Mouse (Mus musculus): ENCODE measurements around the gene Trank1. TPM values are rescaled to one million over a fixed set of nuclear protein-coding genes. Genes with fewer than 3 reads are reported as not detected.

Gene Trank1
- polyA plus RNA-seq, 1 experiment from 2014 or later: 1.3 TPM

GRCm38 (mm10) chr9:111440446-111440845 lies 128.9 kb downstream of the Trank1 start:
- Histone ChIP-seq H3K9me3 (replicated peaks) (no peaks in the 10 kb centered on the region), H3K9ac (no peak overlapping the region), H3K4me1 (peaks cover 7% of the 10 kb centered on the region; the same call in 1 of the 2 replicates), H3K27me3 (peaks cover 35% of the 10 kb centered on the region), H3K36me3 (no peaks in the 10 kb centered on the region), H3K27ac (no peak overlapping the region), H3K4me2 (replicated peaks) (no peak overlapping the region), H3K4me3 (no peak overlapping the region)
- no peak for ATAC-seq (ENCODE audit: low FRiP score)
- WGBS: 79% methylated on average over 6 of the region's 6 CpGs

- 89% methylated on average over 2 of the region's 2 CpGs for WGBS
Measured at GRCm38 (mm10) chr9:111441151-111441550, 129.6 kb downstream of the Trank1 start.

More at GRCm38 (mm10) chr9:111441151-111441550, 129.6 kb downstream of the Trank1 start:
- Histone ChIP-seq H3K9ac (no peak overlapping the region), H3K36me3 (no peaks in the 10 kb centered on the region), H3K27me3 (peaks cover 35% of the 10 kb centered on the region), H3K9me3 (replicated peaks) (no peaks in the 10 kb centered on the region), H3K4me3 (no peak overlapping the region), H3K27ac (no peak overlapping the region), H3K4me2 (replicated peaks) (no peak overlapping the region), H3K4me1 (peaks cover 7% of the 10 kb centered on the region; the same call in 1 of the 2 replicates)
- ATAC-seq (ENCODE audit: low FRiP score): no peak

Other genes starting within 250 kb of the Trank1 start
- gene Lrrfip2, start 194.1 kb upstream of the Trank1 start, polyA plus RNA-seq (2016; fragmentation: Nextera tagmentation; extraction: Ambion mirVana): 50.5 and 53.7 TPM in 2 replicates
- 39.2 and 39.4 TPM in 2 replicates for gene Mlh1, start 39.9 kb upstream of the Trank1 start, polyA plus RNA-seq (2016; fragmentation: Nextera tagmentation; extraction: Ambion mirVana)
- 49.0 and 51.7 TPM in 2 replicates for gene Epm2aip1, start 39.8 kb upstream of the Trank1 start, polyA plus RNA-seq (2016; fragmentation: Nextera tagmentation; extraction: Ambion mirVana)
- 1.8 and 2.7 TPM in 2 replicates for gene Dclk3, start 127.3 kb downstream of the Trank1 start, polyA plus RNA-seq (2016; fragmentation: Nextera tagmentation; extraction: Ambion mirVana)

All from hindbrain, embryonic 12.5 days (tissue).